Mouse (Mus musculus) stomach, embryonic 14.5 days (tissue): ENCODE results near the gene Selenof. TPM values are rescaled to one million over a fixed set of nuclear protein-coding genes. Genes with fewer than 3 reads are reported as not detected.
"Not testable (repeated sequence)": the region's sequence is repeated elsewhere in the genome, so short reads cannot be mapped to it uniquely, and the experiment has no call there.

Experiments used
- ATAC-seq: fragments of 200-750 bp; cut with Nextera tagmentation; 2 replicates; pipeline ENCODE4 v1.8.0; 2017; ENCODE audit warnings: low read depth, moderate TSS enrichment; ENCODE audit not compliant: insufficient number of reproducible peaks, insufficient read depth, low FRiP score
- H3K27ac ChIP-seq: fragments of 300-500 bp; sonication (generic); 2 replicates; pipeline ENCODE4 v1.5.1; 2014; ENCODE audit warnings: mild to moderate bottlenecking, low read length, moderate library complexity, mixed read lengths
- H3K27me3 ChIP-seq: fragments of 300-500 bp; sonication (generic); 2 replicates; pipeline ENCODE4 v1.6.1; 2014; ENCODE audit warnings: low read length, control low read depth, mixed read lengths; ENCODE audit not compliant: control insufficient read depth, insufficient read depth
- H3K36me3 ChIP-seq: fragments of 300-500 bp; sonication (generic); 2 replicates; pipeline ENCODE4 v1.6.1; 2014; ENCODE audit warnings: mild to moderate bottlenecking, control low read depth, low read length, moderate library complexity, mixed read lengths; ENCODE audit not compliant: control insufficient read depth, insufficient read depth
- H3K4me1 ChIP-seq: fragments of 300-500 bp; sonication (generic); 2 replicates; pipeline ENCODE4 v1.6.1; 2014; ENCODE audit warnings: low read length, control low read depth, mixed read lengths; ENCODE audit not compliant: control insufficient read depth, insufficient read depth
- H3K4me2 ChIP-seq: fragments of 300-500 bp; sonication (generic); replicated peaks from 2 replicates; pipeline ENCODE4 v1.6.1; 2014; ENCODE audit warnings: low read depth, low read length, control low read depth
- H3K4me3 ChIP-seq: fragments of 300-500 bp; sonication (generic); 2 replicates; pipeline ENCODE4 v1.5.1; 2014; ENCODE audit warnings: low read depth, low read length, control low read depth
- H3K9ac ChIP-seq: fragments of 300-500 bp; sonication (generic); replicated peaks from 2 replicates; pipeline ENCODE4 v1.6.1; 2014; ENCODE audit warnings: low read depth, mild to moderate bottlenecking, control low read depth, low read length, moderate library complexity, mixed read lengths
- H3K9me3 ChIP-seq: fragments of 300-500 bp; sonication (generic); 2 replicates; pipeline ENCODE4 v1.6.1; 2016; ENCODE audit warnings: low read depth, low read length, control low read depth; ENCODE audit not compliant: control insufficient read depth
- WGBS: fragments of 180-500 bp; shearing (Covaris S2); extraction: QIAGEN DNeasy Blood & Tissue Kit; methylation state at CpG from one replicate; pipeline ENCODE4 v1.1.7; 2014; 5-methylcytosine and 5-hydroxymethylcytosine counted together
- polyA plus RNA-seq: library from polyadenylated mRNA; unstranded; fragments of >200 nt; fragmentation: Nextera tagmentation; extraction: Ambion mirVana; gene quantifications from 2 replicates; pipeline ENCODE4 v1.2.1, GENCODE M21; 2014

Gene Selenof
- polyA plus RNA-seq, 1 experiment from 2014 or later: 488 TPM

DNA sequence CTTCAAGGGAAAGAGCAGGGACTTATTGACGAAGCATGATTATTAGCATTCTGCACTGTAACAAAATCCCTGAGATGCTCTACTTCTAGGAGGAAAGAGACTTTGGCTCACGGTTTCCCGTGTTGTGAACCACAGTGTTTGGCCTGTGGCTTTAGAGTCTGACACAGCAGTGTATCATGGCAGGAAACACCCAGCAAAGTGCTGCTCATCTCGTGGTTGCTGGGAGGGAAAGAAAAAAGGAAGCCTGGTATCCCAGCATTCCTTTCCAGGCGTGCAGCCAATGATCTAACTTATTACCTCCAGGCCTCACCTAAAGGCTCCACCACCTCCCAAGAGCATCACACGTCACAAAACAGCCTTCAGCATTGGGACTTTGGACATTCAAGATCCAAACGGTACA, 32.7 kb downstream of the Selenof start:
- Histone ChIP-seq H3K4me2 (no peak overlapping the region), H3K27ac (no peak overlapping the region), H3K4me1 (no peaks in the 10 kb centered on the region), H3K27me3 (no peaks in the 10 kb centered on the region), H3K4me3 (no peak overlapping the region), H3K36me3 (peaks cover 8% of the 10 kb centered on the region), H3K9ac (no peak overlapping the region), H3K9me3 (no peaks in the 10 kb centered on the region)
- 76% methylated on average over 7 of the region's 7 CpGs for WGBS
- no peak for ATAC-seq

DNA sequence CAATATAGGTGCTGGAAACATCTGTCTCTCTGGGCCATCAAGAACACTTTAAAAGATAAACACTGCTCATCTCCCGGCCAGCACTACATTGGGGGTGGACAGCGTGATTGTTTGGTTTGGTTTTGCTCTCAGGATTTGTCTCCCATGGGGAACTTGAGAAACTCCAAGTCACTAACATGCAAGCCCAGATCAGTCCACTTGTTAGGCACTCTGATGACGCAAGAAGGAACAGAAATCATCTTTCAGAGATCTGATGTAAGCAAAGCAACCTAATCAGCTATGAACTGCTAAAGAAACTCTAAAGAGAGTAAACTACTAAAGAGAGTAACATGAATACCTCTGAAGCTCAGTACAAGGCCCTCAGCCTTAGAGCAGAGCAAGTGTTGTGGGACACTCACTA, 33.5 kb downstream of the Selenof start:
- ATAC-seq: no peak
- Histone ChIP-seq H3K4me3 (no peak overlapping the region), H3K27ac (no peak overlapping the region), H3K9me3 (no peaks in the 10 kb centered on the region), H3K4me1 (no peaks in the 10 kb centered on the region), H3K4me2 (no peak overlapping the region), H3K27me3 (no peaks in the 10 kb centered on the region), H3K9ac (no peak overlapping the region), H3K36me3 (peaks cover 2% of the 10 kb centered on the region; the same call in 1 of the 2 replicates)
- 75% methylated on average over 3 of the region's 3 CpGs for WGBS

DNA sequence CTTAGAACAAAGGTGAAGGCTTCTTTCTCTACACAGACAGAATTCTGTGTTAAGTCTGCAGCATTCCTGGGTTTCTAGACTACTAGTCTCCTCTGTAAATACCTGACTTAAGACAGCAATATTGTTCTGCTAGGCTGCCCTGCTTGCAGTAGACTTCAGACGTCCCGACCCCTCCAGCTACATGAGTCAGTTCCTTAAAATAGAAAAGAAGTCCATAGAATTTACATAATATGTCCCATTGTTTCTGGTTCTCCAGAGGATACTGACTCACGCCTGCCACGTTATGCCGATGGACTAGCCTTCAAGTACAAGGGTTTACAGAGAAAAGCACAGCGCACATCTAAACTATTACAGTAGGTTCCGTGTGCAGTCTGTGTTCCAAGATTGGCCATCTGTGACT, 34.1 kb downstream of the Selenof start:
- H3K9ac ChIP-seq: no peak overlapping the region
- H3K9me3 ChIP-seq: no peaks in the 10 kb centered on the region
- H3K4me3 ChIP-seq: no peak overlapping the region
- peaks cover under 1% of the 10 kb centered on the region; the same call in 1 of the 2 replicates for H3K36me3 ChIP-seq
- H3K4me2 ChIP-seq: no peak overlapping the region
- H3K4me1 ChIP-seq: no peaks in the 10 kb centered on the region
- no peak for ATAC-seq
- no peak overlapping the region for H3K27ac ChIP-seq
- 67% methylated on average over 7 of the region's 7 CpGs for WGBS
- no peaks in the 10 kb centered on the region for H3K27me3 ChIP-seq

DNA sequence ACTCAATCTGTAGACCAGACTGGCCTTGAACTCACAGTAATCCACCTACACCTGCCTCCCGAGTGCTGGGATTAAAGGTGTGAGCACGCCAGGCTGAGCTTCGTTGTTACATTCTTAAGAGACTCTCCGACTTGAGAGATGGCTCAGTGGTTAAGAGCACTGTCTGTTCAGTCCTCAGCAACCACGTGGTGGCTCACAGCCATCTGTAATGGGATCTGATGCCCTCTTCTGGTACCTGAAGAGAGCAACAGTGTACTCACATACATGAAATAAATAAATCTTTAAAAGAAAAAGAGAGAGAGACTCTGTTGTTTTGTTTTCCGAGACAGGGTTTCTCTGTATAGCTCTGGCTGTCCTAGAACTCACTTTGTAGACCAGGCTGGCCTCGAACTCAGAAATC, 35.7 kb downstream of the Selenof start:
- not testable (repeated sequence) for H3K9ac ChIP-seq, H3K9me3 ChIP-seq, H3K4me2 ChIP-seq, H3K27ac ChIP-seq, H3K36me3 ChIP-seq, H3K4me1 ChIP-seq, H3K27me3 ChIP-seq, H3K4me3 ChIP-seq, ATAC-seq
- 69% methylated on average over 7 of the region's 7 CpGs for WGBS

- Histone ChIP-seq H3K4me3 (no peak overlapping the region), H3K4me1 (no peaks in the 10 kb centered on the region)
- 69% methylated on average over 4 of the region's 4 CpGs for WGBS
Measured at GRCm38 (mm10) chr3:144606449-144606848, 36.3 kb downstream of the Selenof start.

GRCm38 (mm10) chr3:144608090-144608489, 38.0 kb downstream of the Selenof start:
- Histone ChIP-seq H3K27me3 (no peaks in the 10 kb centered on the region), H3K27ac (no peak overlapping the region), H3K4me2 (no peak overlapping the region), H3K9me3 (no peaks in the 10 kb centered on the region), H3K36me3 (no peaks in the 10 kb centered on the region), H3K9ac (no peak overlapping the region), H3K4me1 (peaks cover 8% of the 10 kb centered on the region; the same call in 1 of the 2 replicates), H3K4me3 (no peak overlapping the region)
- WGBS: 85% methylated on average over 5 of the region's 5 CpGs
- ATAC-seq: no peak

More at GRCm38 (mm10) chr3:144606449-144606848, 36.3 kb downstream of the Selenof start:
- Histone ChIP-seq H3K9ac (no peak overlapping the region), H3K27ac (no peak overlapping the region), H3K4me2 (no peak overlapping the region), H3K9me3 (no peaks in the 10 kb centered on the region), H3K36me3 (no peaks in the 10 kb centered on the region), H3K27me3 (no peaks in the 10 kb centered on the region)
- no peak for ATAC-seq

- no peaks in the 10 kb centered on the region for H3K36me3 ChIP-seq
Measured at GRCm38 (mm10) chr3:144610759-144611158, 40.7 kb downstream of the Selenof start.

DNA sequence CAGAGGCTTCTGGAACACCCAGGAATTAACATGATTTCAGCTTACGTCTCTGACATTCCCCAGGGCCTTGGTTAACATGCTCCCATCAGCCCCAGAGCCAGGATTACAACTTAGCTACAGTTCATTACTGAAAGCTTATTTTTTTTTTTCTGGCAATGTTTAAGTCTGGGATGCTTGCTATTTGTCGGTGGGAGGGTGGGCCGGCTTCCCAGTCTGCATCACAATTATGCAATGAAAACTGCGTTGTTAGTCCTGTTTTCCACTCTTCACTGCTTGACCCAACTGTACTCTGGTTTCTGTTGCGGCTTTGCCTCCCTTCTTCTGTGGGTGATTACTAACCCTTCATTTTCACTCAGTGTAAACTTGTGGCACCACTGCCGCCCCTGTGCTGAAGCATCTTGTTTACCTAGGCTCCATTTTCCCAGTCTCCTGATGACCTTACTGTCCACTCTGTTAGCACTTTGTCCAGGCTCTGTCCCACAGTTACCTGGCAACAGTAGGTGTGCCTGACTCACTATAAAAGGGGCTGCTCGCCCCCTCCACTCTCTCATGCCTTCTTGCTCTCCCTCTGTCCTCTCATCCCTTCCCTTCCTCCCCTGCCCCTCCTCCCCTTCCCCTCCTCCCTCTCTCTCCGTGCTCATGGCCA, 41.6 kb downstream of the Selenof start:
- Histone ChIP-seq H3K4me3 (no peak overlapping the region), H3K9me3 (no peaks in the 10 kb centered on the region), H3K9ac (no peak overlapping the region), H3K27me3 (no peaks in the 10 kb centered on the region), H3K36me3 (no peaks in the 10 kb centered on the region), H3K27ac (no peak overlapping the region), H3K4me1 (peaks cover 8% of the 10 kb centered on the region; the same call in 1 of the 2 replicates), H3K4me2 (no peak overlapping the region)
- WGBS: 41% methylated on average over 8 of the region's 8 CpGs
- no peak for ATAC-seq

More at GRCm38 (mm10) chr3:144610759-144611158, 40.7 kb downstream of the Selenof start:
- H3K27ac ChIP-seq: no peak overlapping the region
- H3K4me2 ChIP-seq: no peak overlapping the region
- 55% methylated on average over 5 of the region's 5 CpGs for WGBS
- no peaks in the 10 kb centered on the region for H3K9me3 ChIP-seq
- H3K9ac ChIP-seq: no peak overlapping the region
- H3K4me1 ChIP-seq: peaks cover 8% of the 10 kb centered on the region; the same call in 1 of the 2 replicates
- no peak overlapping the region for H3K4me3 ChIP-seq
- no peak for ATAC-seq
- H3K27me3 ChIP-seq: no peaks in the 10 kb centered on the region

DNA sequence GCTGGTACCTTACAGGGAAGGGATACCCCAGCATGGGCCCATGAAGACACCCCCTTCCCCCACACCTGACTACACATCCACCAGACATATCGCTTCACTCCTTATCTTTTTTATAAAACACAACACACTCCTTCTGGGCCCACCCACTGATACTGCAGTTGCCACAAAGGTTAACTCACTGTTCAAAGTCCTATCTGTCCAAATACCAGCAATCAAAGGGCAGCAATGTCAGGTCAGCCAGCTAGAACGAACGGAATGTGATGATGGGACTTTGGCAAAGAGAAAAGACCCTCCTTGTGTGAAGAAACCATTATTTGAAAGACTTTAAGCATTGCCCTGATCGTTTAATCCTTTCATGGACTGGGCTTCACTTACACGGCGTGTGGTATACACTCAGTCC, 42.3 kb downstream of the Selenof start:
- H3K4me2 ChIP-seq: no peak overlapping the region
- H3K4me3 ChIP-seq: no peak overlapping the region
- WGBS: 37% methylated on average over 6 of the region's 6 CpGs
- peaks cover 8% of the 10 kb centered on the region; the same call in 1 of the 2 replicates for H3K4me1 ChIP-seq
- H3K9me3 ChIP-seq: no peaks in the 10 kb centered on the region
- no peaks in the 10 kb centered on the region for H3K36me3 ChIP-seq
- no peak overlapping the region for H3K27ac ChIP-seq
- no peaks in the 10 kb centered on the region for H3K27me3 ChIP-seq
- H3K9ac ChIP-seq: no peak overlapping the region
- no peak for ATAC-seq
